Mouse (Mus musculus): Measurements from ENCODE around the gene Klf11. TPM values are rescaled to one million over a fixed set of nuclear protein-coding genes. Genes with fewer than 3 reads are reported as not detected.
A peak's percentile ranks its signal among the peaks of the same experiment; 100 is the strongest.

Klf11 gene
- polyA plus RNA-seq, 1 experiment, result 3.6 TPM

- Histone ChIP-seq H3K36me3 (replicated peaks; ENCODE audit: low read length) (no peaks in the 10 kb centered on the region), H3K4me1 (peaks cover 19% of the 10 kb centered on the region), H3K27me3 (replicated peaks) (peaks cover 79% of the 10 kb centered on the region), H3K4me3 (replicated peaks) (peak overlapping the region; percentile 86), H3K9me3 (no peaks in the 10 kb centered on the region)
- no peak for TF ChIP-seq GATA1 (IDR thresholded peaks at IDR 0.05; ENCODE audit: borderline replicate concordance, low read length)
- TF ChIP-seq FLI1 (IDR thresholded peaks at IDR 0.05; ENCODE audit: low read length), result no peak
Observed at GRCm38 (mm10) chr12:24680492-24681285, 29.6 kb downstream of the Klf11 start.

GRCm38 (mm10) chr12:24681286-24682023 lies 30.4 kb downstream of the Klf11 start, which contains the start of gene Cys1:
TSS of gene Cys1 (minus strand) at chr12:24681813.
- TF ChIP-seq FLI1 (IDR thresholded peaks at IDR 0.05; ENCODE audit: low read length), result no peak
- no peak for TF ChIP-seq GATA1 (IDR thresholded peaks at IDR 0.05; ENCODE audit: borderline replicate concordance, low read length)
- Histone ChIP-seq H3K36me3 (replicated peaks; ENCODE audit: low read length) (no peaks in the 10 kb centered on the region), H3K27me3 (replicated peaks) (peaks cover 82% of the 10 kb centered on the region), H3K4me1 (peaks cover 19% of the 10 kb centered on the region), H3K4me3 (replicated peaks) (peak within 1 kb of the TSS; percentile 86), H3K9me3 (no peaks in the 10 kb centered on the region)

GRCm38 (mm10) chr12:24682563-24682962 lies 31.5 kb downstream of the Klf11 start:
- Histone ChIP-seq H3K4me3 (replicated peaks) (no peak overlapping the region), H3K36me3 (replicated peaks; ENCODE audit: low read length) (no peaks in the 10 kb centered on the region), H3K27me3 (replicated peaks) (peaks cover 87% of the 10 kb centered on the region), H3K9me3 (no peaks in the 10 kb centered on the region), H3K4me1 (peaks cover 19% of the 10 kb centered on the region)
- TF ChIP-seq GATA1 (IDR thresholded peaks at IDR 0.05; ENCODE audit: borderline replicate concordance, low read length) (no peak), FLI1 (IDR thresholded peaks at IDR 0.05; ENCODE audit: low read length) (no peak)

- Histone ChIP-seq H3K36me3 (replicated peaks; ENCODE audit: low read length) (no peaks in the 10 kb centered on the region), H3K4me3 (replicated peaks) (no peak overlapping the region), H3K4me1 (peaks cover 19% of the 10 kb centered on the region), H3K27me3 (replicated peaks) (peaks cover 88% of the 10 kb centered on the region), H3K9me3 (no peaks in the 10 kb centered on the region)
- TF ChIP-seq GATA1 (IDR thresholded peaks at IDR 0.05; ENCODE audit: borderline replicate concordance, low read length) (no peak), FLI1 (IDR thresholded peaks at IDR 0.05; ENCODE audit: low read length) (no peak)
Observed at GRCm38 (mm10) chr12:24683461-24683860, 32.4 kb downstream of the Klf11 start.

GRCm38 (mm10) chr12:24686038-24686695 lies 35.1 kb downstream of the Klf11 start:
- TF ChIP-seq GATA1 (IDR thresholded peaks at IDR 0.05; ENCODE audit: borderline replicate concordance, low read length) (no peak), FLI1 (IDR thresholded peaks at IDR 0.05; ENCODE audit: low read length) (no peak)
- Histone ChIP-seq H3K4me1 (peaks cover 7% of the 10 kb centered on the region), H3K4me3 (replicated peaks) (no peak overlapping the region), H3K27me3 (replicated peaks) (peaks cover 77% of the 10 kb centered on the region), H3K9me3 (no peaks in the 10 kb centered on the region), H3K36me3 (replicated peaks; ENCODE audit: low read length) (no peaks in the 10 kb centered on the region)

GRCm38 (mm10) chr12:24686696-24687346 lies 35.7 kb downstream of the Klf11 start:
- peaks cover 73% of the 10 kb centered on the region for H3K27me3 ChIP-seq (replicated peaks)

GRCm38 (mm10) chr12:24690351-24690750 lies 39.3 kb downstream of the Klf11 start:
- no peak for TF ChIP-seq FLI1 (IDR thresholded peaks at IDR 0.05; ENCODE audit: low read length)
- TF ChIP-seq GATA1 (IDR thresholded peaks at IDR 0.05; ENCODE audit: borderline replicate concordance, low read length), result no peak
- Histone ChIP-seq H3K9me3 (no peaks in the 10 kb centered on the region), H3K27me3 (replicated peaks) (peaks cover 38% of the 10 kb centered on the region)

More at GRCm38 (mm10) chr12:24686696-24687346, 35.7 kb downstream of the Klf11 start:
- Histone ChIP-seq H3K9me3 (no peaks in the 10 kb centered on the region), H3K4me1 (0 out of 2 replicates have a peak, but pooled peaks cover under 1% of the 10 kb centered on the region), H3K36me3 (replicated peaks; ENCODE audit: low read length) (no peaks in the 10 kb centered on the region), H3K4me3 (replicated peaks) (no peak overlapping the region)
- TF ChIP-seq GATA1 (IDR thresholded peaks at IDR 0.05; ENCODE audit: borderline replicate concordance, low read length), result no peak
- no peak for TF ChIP-seq FLI1 (IDR thresholded peaks at IDR 0.05; ENCODE audit: low read length)

GRCm38 (mm10) chr12:24696500-24697483 lies 45.7 kb downstream of the Klf11 start:
- peak overlapping the region; percentile 88 for H3K4me3 ChIP-seq (replicated peaks)
- peaks cover 34% of the 10 kb centered on the region for H3K4me1 ChIP-seq
- TF ChIP-seq GATA1 (IDR thresholded peaks at IDR 0.05; ENCODE audit: borderline replicate concordance, low read length), result no peak
- peaks cover 9% of the 10 kb centered on the region for H3K27me3 ChIP-seq (replicated peaks)
- no peaks in the 10 kb centered on the region for H3K36me3 ChIP-seq (replicated peaks; ENCODE audit: low read length)
- no peaks in the 10 kb centered on the region for H3K9me3 ChIP-seq

More at GRCm38 (mm10) chr12:24690351-24690750, 39.3 kb downstream of the Klf11 start:
- Histone ChIP-seq H3K4me3 (replicated peaks) (no peak overlapping the region), H3K36me3 (replicated peaks; ENCODE audit: low read length) (no peaks in the 10 kb centered on the region), H3K4me1 (no peaks in the 10 kb centered on the region)
